Mouse (Mus musculus): ENCODE results near the gene AL607142.1. TPM values are rescaled to one million over a fixed set of nuclear protein-coding genes. Genes with fewer than 3 reads are reported as not detected.

The AL607142.1 gene
- total and polyA plus RNA-seq, 3 experiments: not detected

GRCm38 (mm10) chr4:120029937-120030336 lies 34.9 kb upstream of the AL607142.1 start:
- no peaks in the 10 kb centered on the region for H3K79me2 ChIP-seq (replicated peaks; ENCODE audit: control insufficient read depth, insufficient read depth, low read length)
- H3K27me3 ChIP-seq (ENCODE audit: control insufficient read depth, insufficient read depth, low read length): no peaks in the 10 kb centered on the region
- WGBS: 84% methylated on average over 1 of the region's 1 CpGs
- H3K4me3 ChIP-seq: no peak overlapping the region
- H3K9ac ChIP-seq (ENCODE audit: low read depth, low read length): no peak overlapping the region
- H3K36me3 ChIP-seq (ENCODE audit: control insufficient read depth, insufficient read depth, low read length): no peaks in the 10 kb centered on the region
- intact Hi-C loops (cut with DNase I): loop anchor here (2.0 kb wide), 1 partner anchor 63 kb away; no protein-coding TSS in a partner anchor
- DNase-seq: no peak
- no peak overlapping the region for H3K27ac ChIP-seq
- peaks cover 7% of the 10 kb centered on the region for H3K4me1 ChIP-seq (ENCODE audit: control insufficient read depth, insufficient read depth, low read length)
- TF ChIP-seq EP300 (IDR thresholded peaks at IDR 0.05; ENCODE audit: insufficient read depth, low read depth, low read length): no peak
- TF ChIP-seq CTCF (IDR thresholded peaks at IDR 0.05): no peak
- TF ChIP-seq POLR2A (IDR thresholded peaks at IDR 0.05; ENCODE audit: insufficient read depth, low read depth, low read length): no peak

DNA sequence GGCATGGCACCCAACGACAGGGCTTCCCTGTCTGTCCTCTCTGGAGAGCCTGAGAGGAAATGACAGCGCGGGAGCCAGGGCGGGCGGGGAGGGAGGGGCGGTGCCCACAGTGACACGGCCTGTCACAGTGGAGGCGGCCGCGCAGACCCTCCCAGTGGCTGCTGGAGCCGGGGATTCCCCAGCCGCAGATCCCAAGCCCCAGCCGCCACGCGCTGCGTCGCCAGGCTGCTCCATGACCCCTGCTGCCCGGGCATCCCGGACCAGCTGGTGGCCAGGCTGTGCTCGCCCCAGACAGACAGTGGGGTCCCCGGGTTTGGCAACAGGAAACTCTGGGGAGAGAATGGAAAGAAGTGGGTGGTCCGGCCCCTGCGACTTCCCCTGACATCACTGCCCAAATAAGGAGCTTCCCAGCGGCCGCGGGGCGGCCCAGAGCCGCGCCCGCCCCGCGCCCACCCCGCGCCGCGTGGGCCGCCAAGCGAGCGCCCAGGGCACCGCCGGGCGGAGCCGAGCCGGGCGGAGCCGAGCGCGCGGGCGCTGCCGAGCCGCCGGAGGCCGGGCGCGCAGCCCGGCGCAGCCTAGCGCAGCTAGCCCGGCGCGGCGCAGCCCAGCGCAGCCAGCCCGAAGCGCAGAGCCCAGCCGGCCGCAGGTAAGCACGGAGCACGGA lies 32.3 kb upstream of the AL607142.1 start:
- TF ChIP-seq CTCF (IDR thresholded peaks at IDR 0.05) (no peak), EP300 (IDR thresholded peaks at IDR 0.05; ENCODE audit: insufficient read depth, low read depth, low read length) (no peak), POLR2A (IDR thresholded peaks at IDR 0.05; ENCODE audit: insufficient read depth, low read depth, low read length) (no peak)
- Histone ChIP-seq H3K79me2 (replicated peaks; ENCODE audit: control insufficient read depth, insufficient read depth, low read length) (no peaks in the 10 kb centered on the region), H3K4me1 (ENCODE audit: control insufficient read depth, insufficient read depth, low read length) (peaks cover 7% of the 10 kb centered on the region), H3K27ac (peak overlapping the region; percentile 55), H3K9ac (ENCODE audit: low read depth, low read length) (peak overlapping the region; percentile 75), H3K4me3 (peak overlapping the region; percentile 55), H3K27me3 (ENCODE audit: control insufficient read depth, insufficient read depth, low read length) (no peaks in the 10 kb centered on the region), H3K36me3 (ENCODE audit: control insufficient read depth, insufficient read depth, low read length) (no peaks in the 10 kb centered on the region)
- 4% methylated on average over 69 of the region's 70 CpGs for WGBS
- intact Hi-C loops (cut with DNase I): no loop called here
- peak; percentile 73 to 81 for DNase-seq

DNA sequence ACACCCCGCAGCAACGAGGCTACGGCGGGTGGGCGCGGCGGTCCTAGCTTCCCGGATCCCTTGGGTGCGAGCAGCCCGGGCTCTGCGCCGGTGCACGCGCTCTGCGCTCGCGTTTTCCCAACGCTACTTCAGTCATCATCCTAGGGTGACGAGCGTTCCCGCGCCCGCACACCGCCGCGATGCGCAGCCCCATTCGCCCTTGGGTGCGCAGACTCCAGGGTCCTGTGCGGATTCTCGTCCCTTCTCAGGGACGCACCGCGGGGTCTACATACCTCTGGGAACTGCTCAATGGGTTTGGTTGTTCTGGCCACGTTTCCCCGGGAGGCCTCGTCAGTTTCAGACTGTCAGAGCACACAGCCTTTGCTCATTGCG lies 31.8 kb upstream of the AL607142.1 start:
- no peak for TF ChIP-seq EP300 (IDR thresholded peaks at IDR 0.05; ENCODE audit: insufficient read depth, low read depth, low read length)
- no peak for TF ChIP-seq CTCF (IDR thresholded peaks at IDR 0.05)
- TF ChIP-seq POLR2A (IDR thresholded peaks at IDR 0.05; ENCODE audit: insufficient read depth, low read depth, low read length): no peak
- Histone ChIP-seq H3K4me1 (ENCODE audit: control insufficient read depth, insufficient read depth, low read length) (peaks cover 7% of the 10 kb centered on the region), H3K27ac (no peak overlapping the region), H3K9ac (ENCODE audit: low read depth, low read length) (peak overlapping the region; percentile 75), H3K4me3 (peak overlapping the region; percentile 42), H3K36me3 (ENCODE audit: control insufficient read depth, insufficient read depth, low read length) (no peaks in the 10 kb centered on the region), H3K79me2 (replicated peaks; ENCODE audit: control insufficient read depth, insufficient read depth, low read length) (no peaks in the 10 kb centered on the region), H3K27me3 (ENCODE audit: control insufficient read depth, insufficient read depth, low read length) (no peaks in the 10 kb centered on the region)
- DNase-seq: no peak
- WGBS: under 1% methylated on average over 38 of the region's 38 CpGs
- intact Hi-C loops (cut with DNase I): no loop called here

DNA sequence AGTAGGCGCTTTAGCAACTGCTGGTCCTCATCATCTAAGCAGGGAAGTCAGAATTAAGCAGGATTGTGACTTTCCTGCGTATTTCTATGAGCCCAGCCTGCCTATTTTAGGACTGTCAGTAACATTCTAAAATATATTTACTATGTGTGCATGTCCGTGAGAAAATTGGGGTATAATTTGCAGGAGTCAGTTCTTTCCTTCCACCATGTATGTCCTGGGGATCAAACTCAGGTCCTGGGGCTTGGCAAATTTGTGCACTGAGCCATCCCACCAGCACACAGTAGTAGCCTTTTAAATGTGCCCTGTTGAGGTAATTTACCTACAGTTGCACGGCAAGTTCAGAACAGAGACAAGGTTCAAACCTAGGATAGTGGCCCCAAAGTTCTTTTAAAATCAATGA lies 28.5 kb upstream of the AL607142.1 start:
- DNase-seq: no peak
- TF ChIP-seq CTCF (IDR thresholded peaks at IDR 0.05) (no peak), EP300 (IDR thresholded peaks at IDR 0.05; ENCODE audit: insufficient read depth, low read depth, low read length) (no peak), POLR2A (IDR thresholded peaks at IDR 0.05; ENCODE audit: insufficient read depth, low read depth, low read length) (no peak)
- Histone ChIP-seq H3K4me1 (ENCODE audit: control insufficient read depth, insufficient read depth, low read length) (peaks cover 7% of the 10 kb centered on the region), H3K79me2 (replicated peaks; ENCODE audit: control insufficient read depth, insufficient read depth, low read length) (no peaks in the 10 kb centered on the region), H3K27ac (no peak overlapping the region), H3K4me3 (no peak overlapping the region), H3K9ac (ENCODE audit: low read depth, low read length) (no peak overlapping the region), H3K27me3 (ENCODE audit: control insufficient read depth, insufficient read depth, low read length) (no peaks in the 10 kb centered on the region), H3K36me3 (ENCODE audit: control insufficient read depth, insufficient read depth, low read length) (no peaks in the 10 kb centered on the region)
- 93% methylated on average over 4 of the region's 4 CpGs for WGBS
- intact Hi-C loops (cut with DNase I): no loop called here

GRCm38 (mm10) chr4:120037007-120037406 lies 27.8 kb upstream of the AL607142.1 start:
- WGBS: 59% methylated on average over 7 of the region's 7 CpGs
- H3K36me3 ChIP-seq (ENCODE audit: control insufficient read depth, insufficient read depth, low read length): no peaks in the 10 kb centered on the region
- H3K4me1 ChIP-seq (ENCODE audit: control insufficient read depth, insufficient read depth, low read length): peaks cover 7% of the 10 kb centered on the region
- no peak for DNase-seq
- TF ChIP-seq EP300 (IDR thresholded peaks at IDR 0.05; ENCODE audit: insufficient read depth, low read depth, low read length) (no peak), POLR2A (IDR thresholded peaks at IDR 0.05; ENCODE audit: insufficient read depth, low read depth, low read length) (no peak), CTCF (IDR thresholded peaks at IDR 0.05) (no peak)
- no peaks in the 10 kb centered on the region for H3K27me3 ChIP-seq (ENCODE audit: control insufficient read depth, insufficient read depth, low read length)
- H3K4me3 ChIP-seq: no peak overlapping the region
- H3K9ac ChIP-seq (ENCODE audit: low read depth, low read length): no peak overlapping the region
- no peaks in the 10 kb centered on the region for H3K79me2 ChIP-seq (replicated peaks; ENCODE audit: control insufficient read depth, insufficient read depth, low read length)
- no peak overlapping the region for H3K27ac ChIP-seq
- intact Hi-C loops (cut with DNase I): no loop called here

DNA sequence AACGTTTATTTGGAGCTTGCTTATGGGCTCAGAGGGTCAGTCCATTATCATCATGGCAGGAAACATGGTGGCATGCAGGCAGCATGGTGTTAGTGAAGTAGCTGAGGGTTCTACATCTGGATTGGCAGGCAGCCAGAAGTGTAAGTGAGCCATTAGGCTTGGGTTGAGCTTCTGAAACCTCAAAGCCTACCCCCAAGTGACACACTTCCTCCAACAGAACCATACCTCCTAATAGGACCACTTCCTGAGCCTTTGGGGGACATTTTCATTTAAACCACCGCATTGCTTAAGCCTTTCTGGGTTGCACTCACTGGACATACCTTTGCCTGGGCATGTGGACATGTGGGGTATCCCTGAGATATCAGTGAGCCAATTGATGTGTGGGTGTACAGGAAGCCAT lies 23.3 kb upstream of the AL607142.1 start:
- Histone ChIP-seq H3K36me3 (ENCODE audit: control insufficient read depth, insufficient read depth, low read length) (no peaks in the 10 kb centered on the region), H3K79me2 (replicated peaks; ENCODE audit: control insufficient read depth, insufficient read depth, low read length) (no peaks in the 10 kb centered on the region), H3K4me3 (no peak overlapping the region), H3K27ac (no peak overlapping the region), H3K4me1 (ENCODE audit: control insufficient read depth, insufficient read depth, low read length) (peaks cover 3% of the 10 kb centered on the region), H3K9ac (ENCODE audit: low read depth, low read length) (no peak overlapping the region), H3K27me3 (ENCODE audit: control insufficient read depth, insufficient read depth, low read length) (no peaks in the 10 kb centered on the region)
- DNase-seq: no peak
- TF ChIP-seq CTCF (IDR thresholded peaks at IDR 0.05) (no peak), POLR2A (IDR thresholded peaks at IDR 0.05; ENCODE audit: insufficient read depth, low read depth, low read length) (no peak), EP300 (IDR thresholded peaks at IDR 0.05; ENCODE audit: insufficient read depth, low read depth, low read length) (no peak)
- intact Hi-C loops (cut with DNase I): no loop called here
- 79% methylated on average over 2 of the region's 2 CpGs for WGBS

All from heart, adult 2 months (tissue).